Mouse (Mus musculus) urinary bladder, postnatal 25 days (tissue): ENCODE results near the gene Jpt2.
"Not testable (repeated sequence)": the region's sequence is repeated elsewhere in the genome, so short reads cannot be mapped to it uniquely, and the experiment has no call there.

ENCODE experiments used
- DNase-seq: peaks from one replicate; pipeline ENCODE4 v3.0.0; 2022; ENCODE audit warnings: low spot score

The Jpt2 gene

DNA sequence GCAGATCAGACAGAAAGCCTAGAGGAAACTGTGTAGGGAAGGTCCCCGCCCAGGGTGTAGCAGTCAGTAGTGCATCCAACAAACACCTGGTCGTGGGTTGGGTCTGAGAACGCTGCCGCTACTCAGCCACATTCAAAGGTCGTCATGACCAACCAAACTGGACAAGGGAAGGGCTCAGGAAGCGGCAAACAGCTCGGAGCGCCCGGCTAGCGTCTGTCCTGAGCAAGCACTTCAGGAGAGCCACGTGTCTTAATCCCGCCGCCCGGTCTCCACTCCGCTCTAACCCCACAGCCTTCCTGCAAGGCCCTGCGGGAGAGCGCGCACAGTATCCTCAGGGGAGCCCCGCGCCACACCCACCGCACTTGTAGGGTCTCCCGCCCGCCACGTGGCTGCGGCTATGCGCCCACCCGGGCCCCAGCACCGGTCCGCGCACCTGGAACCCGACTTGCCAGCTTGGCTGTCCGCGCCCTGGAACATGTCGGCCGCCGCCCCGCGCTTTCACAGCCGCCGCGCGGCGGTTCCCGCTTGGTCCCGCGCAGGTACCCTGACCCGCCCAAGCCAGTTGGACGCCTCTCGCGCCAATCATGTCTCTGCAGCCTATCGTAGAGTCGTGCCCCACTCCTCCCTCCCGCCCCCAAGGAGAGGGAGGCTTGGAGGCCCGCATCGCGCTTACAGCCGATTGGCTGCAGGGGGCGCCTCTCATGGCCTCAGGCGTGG, at the start of gene Jpt2:
Gene Jpt2 (minus strand): TSS at position 555 of the 717 bp plus-strand sequence.
- peak; percentile 96 for DNase-seq

GRCm38 (mm10) chr17:25007480-25007879, 47.0 kb upstream of the Jpt2 start:
- DNase-seq: no peak

DNA sequence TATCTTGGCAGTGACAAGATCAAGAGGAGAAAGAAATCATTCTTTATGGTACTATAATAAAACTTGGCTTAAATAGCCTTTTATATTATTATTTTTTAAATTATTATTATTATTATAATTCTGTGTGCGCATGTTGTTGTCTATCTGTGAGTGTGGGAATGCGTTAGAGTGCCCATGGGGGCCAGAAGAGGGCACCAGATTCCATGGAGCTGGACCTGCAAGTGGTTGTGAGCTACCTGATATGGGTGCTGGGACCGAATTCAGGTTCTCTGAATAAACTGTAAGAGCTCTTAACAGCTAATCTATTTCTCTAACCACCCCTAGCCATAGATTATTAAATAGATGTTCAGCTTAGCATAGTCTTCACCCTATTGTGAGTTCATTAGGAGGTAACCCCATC, 44.6 kb upstream of the Jpt2 start:
- DNase-seq: no peak

- no peak for DNase-seq
These were observed 34.2 kb upstream of the Jpt2 start for GRCm38 (mm10) chr17:24994721-24995120.

- no peak for DNase-seq
These were observed 26.7 kb upstream of the Jpt2 start for GRCm38 (mm10) chr17:24987221-24987620.

- no peak for DNase-seq
These were observed 595 bp upstream of the Jpt2 start for GRCm38 (mm10) chr17:24960852-24961715.

GRCm38 (mm10) chr17:24959371-24959770, 1.1 kb downstream of the Jpt2 start:
- DNase-seq: no peak

- no peak for DNase-seq
These were observed 7.2 kb downstream of the Jpt2 start for GRCm38 (mm10) chr17:24953291-24953690.

DNA sequence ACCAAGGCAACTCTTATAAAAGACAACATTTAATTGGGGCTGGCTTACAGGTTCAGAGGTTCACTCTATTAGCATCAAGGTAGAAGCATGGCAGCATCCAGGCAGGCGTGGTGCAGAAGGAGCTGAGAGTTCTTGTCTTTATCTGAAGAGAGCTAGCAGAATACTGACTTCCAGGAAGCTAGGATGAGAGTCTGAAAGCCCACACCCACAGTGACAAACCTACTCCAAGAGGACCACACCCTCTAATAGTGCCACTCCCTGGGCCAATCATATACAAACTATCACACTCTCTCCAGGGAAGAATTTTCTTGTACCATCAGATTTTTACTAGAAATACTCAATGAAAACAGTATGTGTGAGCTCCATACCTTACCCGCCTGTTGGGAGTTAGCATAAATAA, 9.8 kb downstream of the Jpt2 start:
- DNase-seq: no peak

DNA sequence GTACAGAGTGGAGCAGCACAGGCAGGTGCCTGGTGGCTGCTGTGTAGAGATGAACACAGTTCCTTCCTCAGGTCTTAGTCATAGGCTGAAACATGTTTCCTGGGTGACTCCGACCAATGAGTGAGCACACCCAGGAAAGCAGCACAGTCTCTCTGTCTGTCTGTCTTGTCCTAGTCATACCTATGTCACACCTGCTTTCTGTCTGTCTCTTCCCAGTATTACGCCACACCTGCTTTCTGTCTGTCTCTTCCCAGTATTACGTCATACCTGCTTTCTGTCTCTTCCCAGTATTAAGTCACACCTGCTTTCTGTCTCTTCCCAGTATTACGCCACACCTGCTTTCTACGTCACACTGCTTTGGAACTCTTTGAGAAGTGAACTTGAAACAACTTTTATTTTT, 12.3 kb downstream of the Jpt2 start:
- no peak for DNase-seq

DNA sequence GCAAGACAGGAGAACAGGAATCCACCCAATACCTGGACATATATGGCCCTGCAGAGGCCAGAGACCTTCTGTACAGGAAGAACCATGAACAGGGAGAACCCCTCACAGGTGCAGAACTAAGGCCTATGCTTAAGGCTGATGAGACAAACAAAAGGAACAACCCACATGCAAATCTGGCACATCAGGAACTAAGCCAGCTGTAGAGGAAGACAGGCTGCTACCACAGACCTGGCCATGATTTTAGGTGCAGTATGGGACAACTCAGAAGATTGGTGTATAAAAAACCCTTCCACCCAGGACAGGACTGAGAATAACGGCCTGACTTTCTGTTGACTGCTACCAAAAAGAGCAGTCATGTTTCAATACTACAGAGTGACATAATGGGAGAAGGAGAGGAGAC, 16.9 kb downstream of the Jpt2 start:
- DNase-seq: not testable (repeated sequence)

DNA sequence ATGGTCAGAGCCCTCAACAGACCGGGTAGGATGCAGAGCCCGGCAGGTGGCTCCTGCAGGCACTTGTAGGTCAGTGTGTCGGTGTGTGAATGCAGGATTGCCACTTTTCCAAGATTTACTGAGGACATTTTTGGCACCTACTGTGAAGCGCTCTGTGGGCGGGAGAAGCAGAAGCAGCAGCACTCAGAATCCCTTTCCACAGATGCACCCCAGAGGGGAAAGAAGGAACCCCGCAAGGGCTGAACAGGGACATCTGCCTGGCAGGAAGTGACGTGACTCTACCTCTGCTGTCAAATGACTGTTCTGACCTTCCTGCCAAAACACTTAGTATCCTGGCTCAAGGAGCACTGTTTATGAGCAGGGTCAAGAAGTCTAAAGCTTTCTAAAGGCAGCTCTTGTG, 17.5 kb downstream of the Jpt2 start:
- DNase-seq: no peak

- peak; percentile 18 for DNase-seq
These were observed 18.0 kb downstream of the Jpt2 start for GRCm38 (mm10) chr17:24942453-24942852.

DNA sequence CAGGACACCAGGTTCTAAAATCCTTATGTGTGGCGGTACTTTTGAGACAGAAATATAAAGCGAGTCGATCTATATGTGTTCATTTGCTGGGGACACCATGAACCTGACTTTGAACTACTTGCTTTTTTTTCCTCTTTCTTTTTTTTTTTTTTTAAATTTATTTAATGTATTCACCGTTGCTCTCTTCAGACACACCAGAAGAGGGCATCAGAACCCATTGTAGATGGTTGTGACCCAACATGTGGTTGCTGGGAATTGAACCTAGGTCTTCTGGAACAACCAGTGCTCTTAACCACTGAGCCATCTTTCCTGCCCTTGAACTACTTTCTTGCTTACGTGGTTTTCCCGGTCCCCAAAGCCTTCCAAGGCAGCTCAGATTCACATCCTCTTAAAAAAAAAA, 23.2 kb downstream of the Jpt2 start:
- DNase-seq: no peak

DNA sequence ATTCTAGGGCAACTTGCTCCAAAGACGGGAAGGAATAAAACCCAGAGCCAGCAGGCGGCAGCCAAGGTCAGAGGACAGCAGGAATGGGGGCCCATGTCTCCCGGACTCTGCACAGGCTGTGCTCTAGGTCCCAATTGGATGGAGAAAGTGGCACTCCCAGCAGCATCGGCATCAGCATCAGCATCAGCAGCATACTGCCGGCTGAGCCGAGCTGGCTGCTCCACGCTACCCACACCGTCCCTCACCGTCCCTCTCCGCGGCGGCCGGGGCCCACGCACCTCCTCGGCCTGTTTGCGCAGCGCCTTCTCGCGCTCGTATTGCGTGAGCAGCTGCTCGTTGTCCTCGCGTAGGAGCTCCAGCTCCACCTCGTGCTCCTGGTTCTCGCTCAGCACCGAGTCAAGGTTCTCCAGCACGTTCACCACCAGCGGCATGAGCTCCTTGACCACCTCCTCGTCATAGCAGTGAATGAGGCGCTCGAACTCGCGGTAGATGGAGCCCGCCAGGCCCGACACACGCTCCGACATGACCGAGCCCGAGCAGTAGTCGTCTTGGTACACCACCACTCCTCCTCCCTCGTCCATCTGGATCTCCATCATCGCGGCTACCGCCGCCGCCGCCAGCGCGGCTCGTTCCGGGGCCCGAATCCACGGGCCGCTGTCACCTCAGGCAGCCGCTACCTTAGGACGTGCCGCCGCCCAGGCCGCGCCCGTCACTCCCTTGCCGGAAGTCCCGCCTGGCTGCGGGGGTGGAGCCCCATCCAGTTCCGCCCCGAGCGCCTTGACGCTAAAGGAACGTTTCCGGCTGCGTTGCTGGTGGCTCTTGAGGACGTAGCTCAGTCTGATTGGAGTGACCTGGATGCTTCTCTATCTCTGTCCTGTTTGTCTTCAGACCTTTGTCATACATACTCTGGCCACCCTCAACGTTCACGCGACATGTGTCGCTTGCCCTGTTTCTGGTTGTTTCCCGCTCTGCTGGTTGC, 23.9 kb downstream of the Jpt2 start, which contains the start of gene Mapk8ip3:
Gene Mapk8ip3 (minus strand): TSS at position 719 of the 979 bp plus-strand sequence.
- DNase-seq: peak; percentile 96

DNA sequence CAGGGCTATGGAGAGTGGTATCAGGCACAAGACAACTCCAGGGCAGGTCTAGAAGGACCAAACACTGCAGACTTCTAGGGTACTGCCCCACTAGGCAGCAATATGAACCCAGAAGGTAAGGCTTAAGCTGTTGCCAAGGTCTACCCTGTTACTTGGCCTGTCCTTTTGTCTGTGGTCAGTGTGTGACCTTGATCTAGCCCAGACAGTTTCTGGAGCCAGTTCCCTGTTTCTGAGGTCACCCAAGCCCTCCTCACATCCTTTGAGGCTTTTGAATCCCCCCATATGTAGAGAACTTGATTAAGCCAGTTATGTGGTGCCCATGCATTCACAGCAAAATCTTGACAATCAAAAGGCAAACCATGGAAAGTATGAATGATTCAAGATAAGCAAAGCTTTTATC, 24.8 kb downstream of the Jpt2 start:
- no peak for DNase-seq

GRCm38 (mm10) chr17:24934926-24935325, 25.6 kb downstream of the Jpt2 start:
- DNase-seq: no peak

GRCm38 (mm10) chr17:24933163-24933562, 27.3 kb downstream of the Jpt2 start:
- DNase-seq: no peak

- no peak for DNase-seq
These were observed 28.1 kb downstream of the Jpt2 start for GRCm38 (mm10) chr17:24932431-24932830.

GRCm38 (mm10) chr17:24929506-24929905, 31.0 kb downstream of the Jpt2 start:
- no peak for DNase-seq

- no peak for DNase-seq
These were observed 37.2 kb downstream of the Jpt2 start for GRCm38 (mm10) chr17:24923246-24923645.

DNA sequence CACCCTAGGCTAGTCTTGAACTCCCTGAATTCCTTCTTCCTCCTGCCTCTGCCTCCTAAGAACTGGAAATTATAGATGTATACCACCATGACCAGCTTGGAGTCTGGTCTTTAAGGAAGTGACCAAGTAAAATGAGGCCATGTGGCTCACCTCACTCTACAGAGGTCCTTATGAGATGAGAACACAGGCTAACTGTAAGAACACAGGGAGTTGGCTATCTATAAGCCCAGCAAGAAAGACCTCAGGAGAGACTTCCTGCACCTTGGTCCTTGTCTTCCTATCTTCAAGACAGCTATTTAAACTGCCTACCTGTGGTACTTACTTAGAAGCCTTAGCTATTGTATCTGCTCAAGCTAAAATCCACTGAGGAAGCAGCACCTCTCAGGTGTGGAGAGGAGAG, 46.5 kb downstream of the Jpt2 start:
- no peak for DNase-seq
